Mouse (Mus musculus) WW6 (cell line): Measurements from ENCODE around the gene Plxna2.

Source experiments
- DNase-seq: peaks from one replicate; pipeline ENCODE4 v3.0.0-alpha.2; 2013; ENCODE audit warnings: low read depth, low spot score

The Plxna2 gene

GRCm38 (mm10) chr1:194622677-194623076, 4.7 kb downstream of the Plxna2 start:
- DNase-seq, result no peak

- no peak for DNase-seq
Observed at GRCm38 (mm10) chr1:194623641-194624040, 5.6 kb downstream of the Plxna2 start.

GRCm38 (mm10) chr1:194624411-194624810, 6.4 kb downstream of the Plxna2 start:
- no peak for DNase-seq

- no peak for DNase-seq
Observed at GRCm38 (mm10) chr1:194624973-194625372, 7.0 kb downstream of the Plxna2 start.

- DNase-seq, result no peak
Observed at GRCm38 (mm10) chr1:194626109-194626508, 8.1 kb downstream of the Plxna2 start.

GRCm38 (mm10) chr1:194627286-194627685, 9.3 kb downstream of the Plxna2 start:
- DNase-seq, result no peak

GRCm38 (mm10) chr1:194629135-194629689, 11.2 kb downstream of the Plxna2 start:
- no peak for DNase-seq

- DNase-seq, result no peak
Observed at GRCm38 (mm10) chr1:194630498-194631056, 12.6 kb downstream of the Plxna2 start.

GRCm38 (mm10) chr1:194631574-194631973, 13.6 kb downstream of the Plxna2 start:
- no peak for DNase-seq

GRCm38 (mm10) chr1:194632029-194632428, 14.0 kb downstream of the Plxna2 start:
- no peak for DNase-seq

- no peak for DNase-seq
Observed at GRCm38 (mm10) chr1:194635411-194635810, 17.4 kb downstream of the Plxna2 start.

- no peak for DNase-seq
Observed at GRCm38 (mm10) chr1:194635942-194636341, 17.9 kb downstream of the Plxna2 start.

- no peak for DNase-seq
Observed at GRCm38 (mm10) chr1:194637391-194638304, 19.6 kb downstream of the Plxna2 start.

GRCm38 (mm10) chr1:194641601-194642301, 23.7 kb downstream of the Plxna2 start:
- no peak for DNase-seq

- DNase-seq, result no peak
Observed at GRCm38 (mm10) chr1:194642302-194642787, 24.3 kb downstream of the Plxna2 start.

GRCm38 (mm10) chr1:194643930-194644329, 25.9 kb downstream of the Plxna2 start:
- DNase-seq, result no peak

GRCm38 (mm10) chr1:194645898-194646297, 27.9 kb downstream of the Plxna2 start:
- DNase-seq, result no peak

- DNase-seq, result no peak
Observed at GRCm38 (mm10) chr1:194650076-194650475, 32.1 kb downstream of the Plxna2 start.

- no peak for DNase-seq
Observed at GRCm38 (mm10) chr1:194650566-194650965, 32.5 kb downstream of the Plxna2 start.

GRCm38 (mm10) chr1:194651987-194652386, 34.0 kb downstream of the Plxna2 start:
- DNase-seq, result no peak

- DNase-seq, result no peak
Observed at GRCm38 (mm10) chr1:194658459-194659160, 40.6 kb downstream of the Plxna2 start.
